Mouse (Mus musculus) CH12.LX (cell line): Measurements from ENCODE around the gene Gm20388.

Experiments used
- CTCF ChIP-seq, 2 experiments: IDR thresholded peaks in 1 of 2; conservative IDR thresholded peaks in 1 of 2; 2 replicates each; pipeline ENCODE4 v1.5.1; 2011 to 2012; ENCODE audit warnings: low read depth in 2 of 2, low read length in 2 of 2, improper control_type of control experiment in 1 of 2, inconsistent platforms in 1 of 2, mild to moderate bottlenecking in 1 of 2, moderate library complexity in 1 of 2
- ELF1 ChIP-seq: IDR thresholded peaks from 2 replicates; pipeline ENCODE4 v1.6.1; 2014; ENCODE audit warnings: low read depth, mild to moderate bottlenecking, inconsistent platforms, low read length, improper control_type of control experiment
- RAD21 ChIP-seq: IDR thresholded peaks from 2 replicates; pipeline ENCODE4 v1.6.1; 2011; ENCODE audit warnings: low read depth, mild to moderate bottlenecking, low read length, improper control_type of control experiment, moderate library complexity
- SIN3A ChIP-seq: IDR thresholded peaks from 2 replicates; pipeline ENCODE4 v1.6.1; 2012; ENCODE audit warnings: low read length, improper control_type of control experiment, inconsistent platforms
- TCF12 ChIP-seq: IDR thresholded peaks from 2 replicates; pipeline ENCODE4 v1.6.1; 2014; ENCODE audit warnings: low read depth, mild to moderate bottlenecking, inconsistent platforms, low read length, improper control_type of control experiment

DNA sequence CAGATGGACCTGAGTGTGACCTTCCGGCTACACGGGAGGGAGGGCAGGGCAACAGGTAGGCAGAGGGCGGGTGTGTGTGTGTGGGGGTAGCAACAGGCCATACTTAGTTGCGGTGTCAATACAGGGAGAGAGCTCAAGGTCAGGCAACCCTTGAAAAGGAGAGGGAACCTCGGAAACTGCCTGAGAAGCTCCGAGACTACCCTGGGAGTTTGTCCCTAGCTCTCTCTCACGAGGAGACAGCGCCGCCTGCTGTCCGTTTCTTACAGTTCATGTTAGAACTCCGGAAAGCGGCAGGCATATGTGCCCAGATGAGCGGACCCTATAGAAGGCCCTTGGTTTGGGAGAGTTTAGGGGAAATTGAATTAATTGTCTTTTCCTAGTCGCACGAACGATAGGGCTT, 1182.0 kb downstream of the Gm20388 start:
- TF ChIP-seq SIN3A (no peak), CTCF (conservative IDR thresholded peaks at IDR 0.05 in 1 of 2, IDR thresholded peaks at IDR 0.05 in 1 of 2; ENCODE audit: low read depth in 2 of 2, low read length in 2 of 2) (peak; percentile 75 to 94), TCF12 (no peak), RAD21 (peak; percentile 92), ELF1 (no peak; the same call in 1 of the 2 replicates)
